Mouse (Mus musculus): ENCODE measurements at regions not wholly inside any gene's neighbourhood (a gene's known extent, or its start where the extent isn't known, plus 50 kb on each side); places are given as distances from the start of the nearest gene placed in this dataset.
A peak's percentile ranks its signal among the peaks of the same experiment; 100 is the strongest.

GRCm38 (mm10) chr1:88623040-88623439 lies 79.0 kb downstream of the Arl4c start:
- DNase-seq (ENCODE audit: low spot score), result no peak

GRCm38 (mm10) chr1:88622356-88622755 lies 79.7 kb downstream of the Arl4c start:
- no peak for DNase-seq (ENCODE audit: low spot score)

GRCm38 (mm10) chr1:88621214-88621613 lies 80.8 kb downstream of the Arl4c start:
- no peak for DNase-seq (ENCODE audit: low spot score)

GRCm38 (mm10) chr1:88613007-88613406 lies 89.0 kb downstream of the Arl4c start:
- peak; percentile 60 for DNase-seq (ENCODE audit: low spot score)

- no peak for DNase-seq (ENCODE audit: low spot score)
These were observed 90.8 kb downstream of the Arl4c start for GRCm38 (mm10) chr1:88611241-88611640.

GRCm38 (mm10) chr1:88610810-88611209 lies 91.2 kb downstream of the Arl4c start:
- DNase-seq (ENCODE audit: low spot score), result no peak

- DNase-seq (ENCODE audit: low spot score), result no peak
These were observed 93.2 kb downstream of the Arl4c start for GRCm38 (mm10) chr1:88608826-88609225.

GRCm38 (mm10) chr1:88608236-88608635 lies 93.8 kb downstream of the Arl4c start:
- DNase-seq (ENCODE audit: low spot score), result peak; percentile 41

GRCm38 (mm10) chr1:88605616-88606190 lies 95.8 kb upstream of the Glrp1 start:
- DNase-seq (ENCODE audit: low spot score), result peak; percentile 39

GRCm38 (mm10) chr1:88602241-88602640 lies 92.4 kb upstream of the Glrp1 start:
- no peak for DNase-seq (ENCODE audit: low spot score)

GRCm38 (mm10) chr1:88601801-88602200 lies 91.9 kb upstream of the Glrp1 start:
- no peak for DNase-seq (ENCODE audit: low spot score)

- no peak for DNase-seq (ENCODE audit: low spot score)
These were observed 90.3 kb upstream of the Glrp1 start for GRCm38 (mm10) chr1:88600145-88600544.

GRCm38 (mm10) chr1:88594484-88595254 lies 84.8 kb upstream of the Glrp1 start:
- DNase-seq (ENCODE audit: low spot score), result no peak

- no peak for DNase-seq (ENCODE audit: low spot score)
These were observed 82.2 kb upstream of the Glrp1 start for GRCm38 (mm10) chr1:88592036-88592435.

- no peak for DNase-seq (ENCODE audit: low spot score)
These were observed 81.0 kb upstream of the Glrp1 start for GRCm38 (mm10) chr1:88590802-88591380.

GRCm38 (mm10) chr1:88588747-88589146 lies 78.9 kb upstream of the Glrp1 start:
- DNase-seq (ENCODE audit: low spot score), result no peak

- no peak for DNase-seq (ENCODE audit: low spot score)
These were observed 77.3 kb upstream of the Glrp1 start for GRCm38 (mm10) chr1:88586823-88587820.

- DNase-seq (ENCODE audit: low spot score), result no peak
These were observed 76.3 kb upstream of the Glrp1 start for GRCm38 (mm10) chr1:88586128-88586527.

GRCm38 (mm10) chr1:88584515-88585033 lies 74.7 kb upstream of the Glrp1 start:
- DNase-seq (ENCODE audit: low spot score), result no peak

- DNase-seq (ENCODE audit: low spot score), result no peak
These were observed 68.4 kb upstream of the Glrp1 start for GRCm38 (mm10) chr1:88578231-88578620.

GRCm38 (mm10) chr1:88577498-88578230 lies 67.8 kb upstream of the Glrp1 start:
- peak; percentile 22 for DNase-seq (ENCODE audit: low spot score)
